Mouse (Mus musculus): ENCODE measurements around the gene Mcoln2. TPM values are rescaled to one million over a fixed set of nuclear protein-coding genes. Genes with fewer than 3 reads are reported as not detected.
A peak's percentile ranks its signal among the peaks of the same experiment; 100 is the strongest.

Mcoln2 gene
- polyA plus RNA-seq, 1 experiment from 2014 or later, result 0.57 TPM

- ATAC-seq (ENCODE audit: extremely low read depth, insufficient number of reproducible peaks, low FRiP score, low TSS enrichment), result no peak
- Histone ChIP-seq H3K4me3 (no peak overlapping the region), H3K4me2 (no peak overlapping the region), H3K27me3 (replicated peaks) (no peaks in the 10 kb centered on the region), H3K36me3 (no peaks in the 10 kb centered on the region), H3K9ac (no peak overlapping the region), H3K27ac (replicated peaks) (no peak overlapping the region), H3K4me1 (peaks cover 43% of the 10 kb centered on the region), H3K9me3 (no peaks in the 10 kb centered on the region)
- 86% methylated on average over 1 of the region's 1 CpGs for WGBS
These were observed 42.9 kb downstream of the Mcoln2 start for GRCm38 (mm10) chr3:146192507-146192906.

GRCm38 (mm10) chr3:146195153-146195552 is 45.5 kb downstream of the Mcoln2 start:
- Histone ChIP-seq H3K4me2 (no peak overlapping the region), H3K9me3 (no peaks in the 10 kb centered on the region), H3K9ac (no peak overlapping the region), H3K4me3 (no peak overlapping the region), H3K27me3 (replicated peaks) (no peaks in the 10 kb centered on the region), H3K4me1 (peaks cover 57% of the 10 kb centered on the region), H3K27ac (replicated peaks) (no peak overlapping the region), H3K36me3 (no peaks in the 10 kb centered on the region)
- WGBS, result 81% methylated on average over 5 of the region's 5 CpGs
- ATAC-seq (ENCODE audit: extremely low read depth, insufficient number of reproducible peaks, low FRiP score, low TSS enrichment), result no peak

GRCm38 (mm10) chr3:146196301-146196700 is 46.7 kb downstream of the Mcoln2 start:
- H3K27me3 ChIP-seq (replicated peaks), result no peaks in the 10 kb centered on the region
- H3K4me2 ChIP-seq, result no peak overlapping the region
- no peak for ATAC-seq (ENCODE audit: extremely low read depth, insufficient number of reproducible peaks, low FRiP score, low TSS enrichment)
- WGBS, result 66% methylated on average over 6 of the region's 6 CpGs
- H3K4me3 ChIP-seq, result no peak overlapping the region
- H3K36me3 ChIP-seq, result no peaks in the 10 kb centered on the region
- H3K4me1 ChIP-seq, result peaks cover 52% of the 10 kb centered on the region
- H3K9me3 ChIP-seq, result no peaks in the 10 kb centered on the region
- no peak overlapping the region for H3K9ac ChIP-seq
- H3K27ac ChIP-seq (replicated peaks), result peak overlapping the region; percentile 79; the same call in 1 of the 2 replicates

GRCm38 (mm10) chr3:146196780-146197743 is 47.4 kb downstream of the Mcoln2 start:
- Histone ChIP-seq H3K27me3 (replicated peaks) (no peaks in the 10 kb centered on the region), H3K36me3 (no peaks in the 10 kb centered on the region), H3K9me3 (no peaks in the 10 kb centered on the region), H3K4me2 (peak overlapping the region; percentile 4; the same call in 1 of the 2 replicates), H3K4me1 (peaks cover 45% of the 10 kb centered on the region), H3K27ac (replicated peaks) (peak overlapping the region; percentile 79), H3K4me3 (no peak overlapping the region), H3K9ac (no peak overlapping the region)
- ATAC-seq (ENCODE audit: extremely low read depth, insufficient number of reproducible peaks, low FRiP score, low TSS enrichment), result 0 out of 2 replicates have a peak, but pooled peaks have one; percentile 55
- 65% methylated on average over 17 of the region's 17 CpGs for WGBS

GRCm38 (mm10) chr3:146197785-146198184 is 48.2 kb downstream of the Mcoln2 start:
- Histone ChIP-seq H3K4me3 (no peak overlapping the region), H3K9ac (no peak overlapping the region), H3K4me2 (peak overlapping the region; percentile 4; the same call in 1 of the 2 replicates), H3K9me3 (no peaks in the 10 kb centered on the region), H3K27ac (replicated peaks) (peak overlapping the region; percentile 79), H3K27me3 (replicated peaks) (no peaks in the 10 kb centered on the region), H3K36me3 (no peaks in the 10 kb centered on the region), H3K4me1 (peaks cover 43% of the 10 kb centered on the region)
- ATAC-seq (ENCODE audit: extremely low read depth, insufficient number of reproducible peaks, low FRiP score, low TSS enrichment), result no peak
- WGBS, result 48% methylated on average over 12 of the region's 12 CpGs

- Histone ChIP-seq H3K36me3 (no peaks in the 10 kb centered on the region), H3K9me3 (no peaks in the 10 kb centered on the region), H3K27ac (replicated peaks) (0 out of 2 replicates have a peak overlapping the region, but pooled peaks have one; percentile 20), H3K4me3 (no peak overlapping the region), H3K9ac (no peak overlapping the region), H3K27me3 (replicated peaks) (no peaks in the 10 kb centered on the region), H3K4me1 (peaks cover 53% of the 10 kb centered on the region), H3K4me2 (no peak overlapping the region)
- ATAC-seq (ENCODE audit: extremely low read depth, insufficient number of reproducible peaks, low FRiP score, low TSS enrichment), result no peak
- 75% methylated on average over 11 of the region's 11 CpGs for WGBS
These were observed 49.3 kb downstream of the Mcoln2 start for GRCm38 (mm10) chr3:146198803-146199481.

- no peak overlapping the region for H3K4me3 ChIP-seq
- no peak overlapping the region for H3K27ac ChIP-seq (replicated peaks)
- no peaks in the 10 kb centered on the region for H3K9me3 ChIP-seq
- H3K36me3 ChIP-seq, result no peaks in the 10 kb centered on the region
- H3K27me3 ChIP-seq (replicated peaks), result no peaks in the 10 kb centered on the region
- WGBS, result 71% methylated on average over 3 of the region's 3 CpGs
- H3K4me2 ChIP-seq, result no peak overlapping the region
- H3K4me1 ChIP-seq, result peaks cover 59% of the 10 kb centered on the region
- no peak for ATAC-seq (ENCODE audit: extremely low read depth, insufficient number of reproducible peaks, low FRiP score, low TSS enrichment)
- H3K9ac ChIP-seq, result no peak overlapping the region
These were observed 49.9 kb downstream of the Mcoln2 start for GRCm38 (mm10) chr3:146199486-146199885.

GRCm38 (mm10) chr3:146204375-146204774 is 54.7 kb downstream of the Mcoln2 start:
- H3K9me3 ChIP-seq, result no peaks in the 10 kb centered on the region
- WGBS, result 7% methylated on average over 2 of the region's 2 CpGs
- peak; percentile 63; the same call in 1 of the 2 replicates for ATAC-seq (ENCODE audit: extremely low read depth, insufficient number of reproducible peaks, low FRiP score, low TSS enrichment)
- no peaks in the 10 kb centered on the region for H3K36me3 ChIP-seq
- no peak overlapping the region for H3K4me3 ChIP-seq
- no peaks in the 10 kb centered on the region for H3K27me3 ChIP-seq (replicated peaks)
- H3K4me1 ChIP-seq, result peaks cover 41% of the 10 kb centered on the region
- peak overlapping the region; percentile 30; the same call in 1 of the 2 replicates for H3K4me2 ChIP-seq
- no peak overlapping the region for H3K9ac ChIP-seq
- peak overlapping the region; percentile 86 for H3K27ac ChIP-seq (replicated peaks)

- H3K27ac ChIP-seq (replicated peaks), result peak overlapping the region; percentile 86
- no peaks in the 10 kb centered on the region for H3K9me3 ChIP-seq
- no peak overlapping the region for H3K9ac ChIP-seq
- no peaks in the 10 kb centered on the region for H3K27me3 ChIP-seq (replicated peaks)
- H3K4me1 ChIP-seq, result peaks cover 41% of the 10 kb centered on the region
- no peak overlapping the region for H3K4me3 ChIP-seq
- peak overlapping the region; percentile 30 for H3K4me2 ChIP-seq
- ATAC-seq (ENCODE audit: extremely low read depth, insufficient number of reproducible peaks, low FRiP score, low TSS enrichment), result no peak
- H3K36me3 ChIP-seq, result no peaks in the 10 kb centered on the region
- WGBS, result 15% methylated on average over 11 of the region's 11 CpGs
These were observed 55.7 kb downstream of the Mcoln2 start for GRCm38 (mm10) chr3:146205305-146205704.

- H3K27ac ChIP-seq (replicated peaks), result no peak overlapping the region
- H3K4me3 ChIP-seq, result no peak overlapping the region
- no peaks in the 10 kb centered on the region for H3K36me3 ChIP-seq
- no peak for ATAC-seq (ENCODE audit: extremely low read depth, insufficient number of reproducible peaks, low FRiP score, low TSS enrichment)
- no peak overlapping the region for H3K4me2 ChIP-seq
- H3K27me3 ChIP-seq (replicated peaks), result no peaks in the 10 kb centered on the region
- H3K9ac ChIP-seq, result no peak overlapping the region
- 80% methylated on average over 2 of the region's 2 CpGs for WGBS
- H3K9me3 ChIP-seq, result no peaks in the 10 kb centered on the region
- H3K4me1 ChIP-seq, result peaks cover 41% of the 10 kb centered on the region
These were observed 57.0 kb downstream of the Mcoln2 start for GRCm38 (mm10) chr3:146206635-146207034.

- ATAC-seq (ENCODE audit: extremely low read depth, insufficient number of reproducible peaks, low FRiP score, low TSS enrichment), result no peak
These were observed 57.8 kb downstream of the Mcoln2 start for GRCm38 (mm10) chr3:146207440-146207839.

More at GRCm38 (mm10) chr3:146207440-146207839, 57.8 kb downstream of the Mcoln2 start:
- no peak overlapping the region for H3K9ac ChIP-seq
- 0 out of 2 replicates have a peak overlapping the region, but pooled peaks have one; percentile 15 for H3K27ac ChIP-seq (replicated peaks)
- no peaks in the 10 kb centered on the region for H3K9me3 ChIP-seq
- no peaks in the 10 kb centered on the region for H3K36me3 ChIP-seq
- 52% methylated on average over 2 of the region's 2 CpGs for WGBS
- peaks cover 44% of the 10 kb centered on the region for H3K4me1 ChIP-seq
- no peak overlapping the region for H3K4me3 ChIP-seq
- no peaks in the 10 kb centered on the region for H3K27me3 ChIP-seq (replicated peaks)
- no peak overlapping the region for H3K4me2 ChIP-seq
